Mouse (Mus musculus) left cerebral cortex, postnatal 10 days (tissue): ENCODE data around the gene Mpped1. TPM values are rescaled to one million over a fixed set of nuclear protein-coding genes. Genes with fewer than 3 reads are reported as not detected.

ENCODE experiments used
- DNase-seq, 2 experiments: peaks; one replicate each; pipeline ENCODE4 v3.0.0; 2021 to 2022; ENCODE audit warnings: low spot score in 2 of 2, mixed read lengths in 1 of 2; ENCODE audit errors: extremely low spot score in 1 of 2
- intact Hi-C: fragments of 180-260 bp; cut with DNase I; formaldehyde crosslinking; loops from one replicate; pipeline ENCODE4 v1.15.1; 2025
- total RNA-seq, 2 experiments: library from RNA; stranded (reverse); gene quantifications; 2 replicates each; pipeline ENCODE4 v1.2.3; 2021

Gene Mpped1
- total RNA-seq: 100 to 1,000 TPM; 270 to 308 TPM

- intact Hi-C loops: no loop called here
- peak in 1 of 2 experiments; percentile 45 for DNase-seq
Observed at GRCm38 (mm10) chr15:83779387-83779786, at the start of gene Mpped1. Mpped1 (plus strand) TSS chr15:83779467.

DNA sequence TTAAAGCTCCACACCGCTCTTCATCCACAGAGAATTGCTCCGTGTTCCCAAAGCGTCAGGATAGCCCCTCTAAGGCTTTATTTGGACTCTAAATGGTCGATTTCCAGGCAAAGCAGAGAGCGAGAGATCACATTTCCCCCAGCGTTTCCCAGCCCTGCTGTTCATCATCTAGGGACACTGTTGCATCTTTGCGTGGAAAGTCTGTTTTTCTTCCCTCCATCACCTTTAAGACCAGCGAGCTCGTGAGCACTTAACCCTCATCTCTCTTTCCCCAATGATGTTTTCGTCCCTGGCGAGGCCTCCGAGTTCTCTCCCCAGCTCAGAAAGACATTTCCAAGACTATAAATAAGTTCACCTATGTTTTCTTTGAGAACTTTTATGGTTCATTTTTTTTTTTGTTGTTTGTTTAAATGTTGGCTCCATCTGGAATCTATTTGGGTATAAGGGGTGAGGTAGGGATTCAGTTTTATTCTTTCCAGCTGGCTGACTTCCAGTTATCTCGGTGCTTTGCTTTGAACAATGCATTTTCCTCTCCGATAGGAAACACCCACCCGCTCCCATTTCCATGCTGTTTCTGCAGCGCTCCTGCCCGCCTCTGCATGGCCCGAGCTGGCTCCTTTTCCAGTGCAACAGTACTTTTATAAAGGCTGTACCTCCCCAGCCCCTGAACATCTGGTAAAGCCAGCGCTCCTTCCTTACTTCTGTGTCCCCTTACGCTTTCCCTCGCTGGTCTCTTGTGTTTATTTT lies 38.4 kb upstream of the Mpped1 start:
- intact Hi-C loops: no loop called here
- DNase-seq: peak in 1 of 2 experiments; percentile 46

DNA sequence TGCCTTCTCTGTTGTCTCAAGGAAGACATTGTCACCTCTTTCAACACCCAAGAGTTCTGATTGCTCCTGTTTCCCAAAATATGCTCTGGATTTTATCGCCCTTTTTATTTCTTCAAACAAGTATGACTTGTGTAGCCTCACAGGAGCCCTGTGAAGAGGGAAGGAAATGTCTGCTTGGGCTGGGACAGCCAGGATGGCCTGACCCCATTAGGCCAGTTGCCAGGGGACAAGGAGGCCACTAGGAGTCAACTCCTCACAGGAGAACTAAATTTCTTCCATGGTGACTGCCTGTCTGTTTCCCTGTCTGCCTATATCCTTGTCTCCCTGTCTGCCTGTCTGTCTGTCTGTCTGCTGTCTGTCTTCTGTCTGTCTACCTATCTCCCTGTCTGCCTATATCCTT lies 37.2 kb upstream of the Mpped1 start:
- intact Hi-C loops: no loop called here
- no peak for DNase-seq

DNA sequence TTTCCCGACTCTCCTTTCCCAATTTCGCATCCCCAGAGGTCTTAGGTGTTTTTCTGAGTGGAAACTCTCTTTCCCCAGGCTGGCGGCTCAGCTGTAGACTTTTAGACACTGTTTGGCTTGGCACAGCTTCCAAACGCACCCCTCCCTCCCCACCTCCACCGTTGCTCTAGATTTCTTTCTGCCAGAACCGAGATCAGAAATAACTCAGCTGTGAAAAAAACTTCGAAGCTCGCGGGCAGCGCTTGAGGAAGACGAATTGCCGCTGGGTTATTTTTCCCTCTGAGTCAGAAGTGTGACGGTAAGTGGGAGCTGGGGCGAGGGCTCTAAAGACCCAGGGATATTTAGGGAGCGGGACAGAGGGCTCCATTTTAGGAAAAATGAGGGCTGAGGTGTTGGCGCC lies 33.0 kb upstream of the Mpped1 start:
- DNase-seq: peak; percentile 75
- intact Hi-C loops: no loop called here

GRCm38 (mm10) chr15:83748986-83749385 lies 30.3 kb upstream of the Mpped1 start:
- DNase-seq: no peak
- intact Hi-C loops: no loop called here

DNA sequence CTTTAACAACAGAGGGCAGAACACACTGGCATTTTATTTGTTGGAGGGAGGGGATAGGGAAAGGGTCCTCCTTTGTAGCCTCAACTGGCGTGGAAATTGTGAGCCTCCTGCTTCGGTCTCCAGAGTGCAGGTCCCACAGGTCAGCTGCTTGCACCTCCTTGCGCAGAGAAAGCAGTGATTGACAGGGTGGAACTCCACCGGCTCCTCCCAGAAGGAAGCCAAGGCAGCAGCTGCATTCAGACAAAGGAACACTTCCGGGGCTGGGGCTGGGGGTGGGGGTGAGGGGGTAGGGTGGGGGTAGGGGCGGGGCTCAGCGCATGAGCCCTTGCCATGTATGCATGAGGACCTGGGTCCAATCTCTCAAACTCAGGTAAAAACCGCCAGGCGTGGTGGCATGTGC lies 29.8 kb upstream of the Mpped1 start:
- no peak for DNase-seq
- intact Hi-C loops: no loop called here

- DNase-seq: no peak
- intact Hi-C loops: loop anchor here (5.0 kb wide), 1 partner anchor 94 kb away; no protein-coding TSS in a partner anchor
Observed at GRCm38 (mm10) chr15:83756742-83757141, 22.5 kb upstream of the Mpped1 start.

GRCm38 (mm10) chr15:83758958-83759357 lies 20.3 kb upstream of the Mpped1 start:
- intact Hi-C loops: loop anchor here (2.0 to 5.0 kb wide), 2 partner anchors 97 to 124 kb away; no protein-coding TSS in a partner anchor
- no peak for DNase-seq

GRCm38 (mm10) chr15:83760683-83761082 lies 18.6 kb upstream of the Mpped1 start:
- intact Hi-C loops: loop anchor here (5.0 kb wide), 2 partner anchors 292 to 312 kb away; no protein-coding TSS in a partner anchor
- DNase-seq: peak in 1 of 2 experiments; percentile 60

GRCm38 (mm10) chr15:83761512-83761911 lies 17.8 kb upstream of the Mpped1 start:
- DNase-seq: no peak
- intact Hi-C loops: loop anchor here (5.0 kb wide), 2 partner anchors 291 to 311 kb away; no protein-coding TSS in a partner anchor

- intact Hi-C loops: no loop called here
Observed at GRCm38 (mm10) chr15:83765388-83766029, 13.8 kb upstream of the Mpped1 start.

DNA sequence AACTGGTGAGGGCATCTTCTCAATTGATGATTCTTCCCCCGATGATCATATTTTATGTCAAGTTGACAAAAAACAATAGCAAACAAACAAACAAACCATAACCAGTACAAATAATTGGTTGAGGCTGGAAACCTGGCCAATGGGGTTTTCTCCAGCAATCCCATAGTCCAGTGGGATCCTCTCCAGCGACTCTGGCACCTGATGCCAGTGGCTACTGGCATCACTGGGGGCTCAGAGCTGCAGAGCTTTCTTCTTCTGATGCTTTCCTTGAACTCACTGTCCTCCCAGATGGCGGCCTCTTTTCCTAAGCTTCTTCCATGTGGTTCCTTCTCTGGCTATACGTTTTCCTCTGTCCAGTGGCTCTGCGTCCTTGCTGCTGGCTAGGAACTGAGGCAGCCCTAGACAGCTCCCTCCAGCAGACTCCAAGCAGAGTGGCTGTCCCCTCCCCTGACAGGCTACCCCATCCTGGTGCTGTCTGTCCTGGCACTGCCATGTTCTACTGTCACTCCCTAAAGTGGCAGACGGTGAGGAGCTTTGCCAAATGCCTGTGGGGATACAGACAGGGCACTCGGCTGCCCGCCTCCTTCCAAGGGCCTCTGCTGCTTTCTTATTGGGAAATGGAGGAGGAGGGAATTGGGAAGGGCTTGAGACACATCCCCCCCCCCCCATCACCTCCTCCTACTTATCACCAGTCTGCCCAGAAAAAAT lies 7.8 kb upstream of the Mpped1 start:
- intact Hi-C loops: no loop called here
- no peak for DNase-seq

More at GRCm38 (mm10) chr15:83765388-83766029, 13.8 kb upstream of the Mpped1 start:
- DNase-seq: no peak

GRCm38 (mm10) chr15:83772460-83772859 lies 6.8 kb upstream of the Mpped1 start:
- intact Hi-C loops: no loop called here

GRCm38 (mm10) chr15:83772953-83773352 lies 6.3 kb upstream of the Mpped1 start:
- intact Hi-C loops: no loop called here
- peak in 1 of 2 experiments; percentile 61 for DNase-seq

More at GRCm38 (mm10) chr15:83772460-83772859, 6.8 kb upstream of the Mpped1 start:
- DNase-seq: peak; percentile 62 to 71

DNA sequence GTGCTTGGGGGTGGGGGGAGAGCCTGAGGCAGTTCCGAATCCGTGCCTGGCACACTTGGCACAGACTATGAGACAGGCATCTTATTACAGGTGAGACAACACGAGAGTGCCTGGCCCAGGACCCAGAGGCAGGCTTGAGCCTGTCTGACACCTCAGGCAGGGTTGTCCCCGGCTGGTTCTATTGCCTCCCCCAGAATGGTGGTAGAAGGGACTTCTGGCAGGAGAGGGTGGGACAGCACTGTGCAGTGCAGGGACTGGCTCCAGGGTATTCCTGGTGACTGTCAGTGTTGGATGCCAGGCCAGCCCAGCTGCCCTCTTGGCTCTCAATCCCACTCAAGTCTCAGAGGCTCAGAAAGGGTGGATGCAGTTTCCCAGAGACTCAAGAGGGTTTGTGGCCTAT lies 4.3 kb upstream of the Mpped1 start:
- intact Hi-C loops: no loop called here

DNA sequence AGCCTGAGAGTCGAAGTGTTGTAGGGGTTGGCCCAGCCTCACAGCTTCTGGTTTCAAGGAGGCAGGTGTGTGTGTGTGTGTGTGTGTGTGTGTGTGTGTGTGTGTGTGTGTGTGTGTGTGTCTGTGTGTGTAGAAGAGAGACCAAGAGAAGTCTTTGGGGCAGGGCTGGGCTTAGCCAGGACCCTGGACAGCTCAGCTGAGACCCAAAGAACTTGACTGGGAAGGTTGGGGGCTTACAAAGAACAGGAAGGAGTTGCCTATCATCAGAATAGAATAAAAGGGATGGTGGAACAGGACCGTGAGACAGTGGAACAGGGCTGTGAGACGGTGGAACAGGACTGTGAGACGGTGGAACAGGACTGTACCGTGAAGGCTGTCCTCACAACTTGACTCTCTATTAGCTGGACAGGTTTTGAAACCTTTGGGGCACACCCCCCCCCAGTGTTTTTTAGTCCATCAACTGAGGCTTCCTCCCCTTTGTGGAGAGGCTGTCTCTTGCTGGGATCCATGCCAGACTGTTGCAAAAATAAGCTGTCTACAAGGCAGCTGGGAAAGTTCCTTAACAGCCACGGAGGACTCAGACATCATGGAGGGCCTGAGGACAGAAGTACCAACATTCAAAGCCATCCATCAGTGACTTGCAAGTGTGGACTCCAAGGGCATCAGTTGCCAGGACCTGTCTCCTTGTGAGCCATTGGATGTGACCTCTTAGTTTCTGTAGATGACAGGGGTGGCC lies 2.8 kb upstream of the Mpped1 start:
- intact Hi-C loops: no loop called here
- no peak for DNase-seq

More for the DNA sequence above, 4.3 kb upstream of the Mpped1 start:
- no peak for DNase-seq

DNA sequence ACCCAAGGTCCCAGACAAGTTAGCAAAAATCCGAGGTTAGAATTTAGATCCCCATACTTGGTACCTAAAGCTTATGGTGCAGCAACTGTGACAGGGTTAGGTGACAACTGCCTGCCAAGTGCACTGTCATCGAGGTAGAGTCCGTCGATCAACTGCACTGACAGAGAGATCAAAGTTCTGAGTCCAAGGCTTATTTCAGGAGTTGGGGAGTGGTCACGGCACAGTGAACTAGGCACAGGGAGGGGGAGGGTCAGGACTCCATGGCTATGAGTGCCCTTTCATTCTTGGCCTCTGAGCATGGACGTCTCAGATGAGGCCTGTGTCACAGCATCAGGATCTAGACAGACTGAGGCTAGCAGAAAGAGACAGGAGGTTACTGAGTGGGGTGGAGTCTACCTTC lies 1.8 kb upstream of the Mpped1 start:
- no peak for DNase-seq
- intact Hi-C loops: no loop called here

DNA sequence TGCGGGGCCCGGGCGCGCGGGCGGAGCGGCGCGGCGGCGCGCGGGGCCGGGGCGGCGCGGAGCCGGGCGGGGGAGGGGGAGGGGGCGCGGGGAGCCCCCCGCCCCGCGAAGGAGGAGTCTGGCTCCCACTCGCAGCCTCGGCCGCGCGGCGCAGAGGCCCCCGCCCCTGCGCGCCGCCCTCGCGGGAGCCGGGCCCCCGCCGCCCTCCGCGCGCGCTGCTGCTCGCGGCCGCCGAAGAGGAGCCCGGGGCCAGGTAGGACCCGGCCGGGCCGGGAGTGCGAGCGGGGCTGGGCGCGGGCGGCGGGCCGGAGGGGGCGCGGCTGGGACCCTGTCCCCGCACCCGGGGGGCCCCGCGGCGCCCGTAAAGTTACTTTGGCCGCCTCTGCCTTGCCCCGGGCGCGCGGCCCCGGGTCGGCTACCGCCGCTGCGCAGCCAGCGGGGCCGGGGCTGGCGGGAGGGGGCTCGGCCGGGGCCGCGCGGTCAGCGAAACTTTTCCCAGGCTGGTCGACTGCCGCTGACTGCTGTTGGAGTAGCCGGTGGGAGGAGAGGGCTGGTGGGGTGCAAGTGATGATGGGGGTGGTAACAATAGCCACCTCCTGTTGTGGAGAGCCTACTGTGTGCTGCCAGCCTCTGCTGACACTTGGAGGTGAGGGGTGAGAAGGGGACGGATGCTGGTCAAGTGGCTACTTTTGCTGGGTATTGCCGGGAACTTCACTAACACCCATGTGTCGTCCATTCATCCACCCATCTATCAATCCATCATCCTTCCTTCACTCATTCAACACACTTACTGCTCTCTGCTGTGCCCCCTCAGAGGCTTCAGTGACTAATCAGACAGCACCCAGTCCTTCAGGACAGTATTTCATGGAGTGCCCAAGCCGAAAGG lies 831 bp downstream of the Mpped1 start:
- intact Hi-C loops: loop anchor here (5.0 kb wide), 2 partner anchors 62 to 287 kb away; partner anchors contain the start of gene Efcab6
- DNase-seq: peak in 1 of 2 experiments; percentile 53
